Mouse (Mus musculus): ENCODE data around the gene Zfp442. TPM values are rescaled to one million over a fixed set of nuclear protein-coding genes. Genes with fewer than 3 reads are reported as not detected.

The Zfp442 gene
- polyA plus RNA-seq, 1 experiment from 2014 or later, result 7.4 TPM

Other genes starting within 250 kb of the Zfp442 start
- gene Zfp937, start 233.4 kb downstream of the Zfp442 start, polyA plus RNA-seq (2015; fragmentation: Nextera tagmentation; extraction: Ambion mirVana), result 9.4 and 9.8 TPM in 2 replicates
- 5.3 and 6.3 TPM in 2 replicates for gene Gm21994, start 195.9 kb downstream of the Zfp442 start, polyA plus RNA-seq (2015; fragmentation: Nextera tagmentation; extraction: Ambion mirVana)
- gene Gm14124, start 194.0 kb downstream of the Zfp442 start, polyA plus RNA-seq (2015; fragmentation: Nextera tagmentation; extraction: Ambion mirVana), result not detected in 2 replicates
- 3.1 and 4.8 TPM in 2 replicates for gene Gm10130, start 127.8 kb downstream of the Zfp442 start, polyA plus RNA-seq (2015; fragmentation: Nextera tagmentation; extraction: Ambion mirVana)
- 6.5 and 7.0 TPM in 2 replicates for gene 3300002I08Rik, start 88.7 kb downstream of the Zfp442 start, polyA plus RNA-seq (2015; fragmentation: Nextera tagmentation; extraction: Ambion mirVana)
- gene Zfp345, start 33.6 kb upstream of the Zfp442 start, polyA plus RNA-seq (2015; fragmentation: Nextera tagmentation; extraction: Ambion mirVana), result 0.08 TPM in 1 of 2 replicates, not detected in the other
- 0.89 and 1.2 TPM in 2 replicates for gene Cst7, start 118.9 kb upstream of the Zfp442 start, polyA plus RNA-seq (2015; fragmentation: Nextera tagmentation; extraction: Ambion mirVana)
- 40.1 and 40.5 TPM in 2 replicates for gene Apmap, start 157.1 kb upstream of the Zfp442 start, polyA plus RNA-seq (2015; fragmentation: Nextera tagmentation; extraction: Ambion mirVana)
- 27.8 and 30.9 TPM in 2 replicates for gene Acss1, start 217.0 kb upstream of the Zfp442 start, polyA plus RNA-seq (2015; fragmentation: Nextera tagmentation; extraction: Ambion mirVana)
- gene Vsx1, start 237.9 kb upstream of the Zfp442 start, polyA plus RNA-seq (2015; fragmentation: Nextera tagmentation; extraction: Ambion mirVana), result not detected in 2 replicates

Measured in stomach, embryonic 15.5 days (tissue).